Mouse (Mus musculus) lung, adult 2 months (tissue): ENCODE results near the gene Hsf2bp.

ENCODE experiments used
- CTCF ChIP-seq: fragments of 200-500 bp; IDR thresholded peaks from 2 replicates; pipeline ENCODE4 v1.5.1; 2011; ENCODE audit warnings: mild to moderate bottlenecking, low read length, control low read depth; ENCODE audit not compliant: insufficient read depth
- POLR2A ChIP-seq: fragments of 200-500 bp; IDR thresholded peaks from 2 replicates; pipeline ENCODE4 v1.6.1; 2011; ENCODE audit warnings: low read depth, mild to moderate bottlenecking, control low read depth, low read length, borderline replicate concordance; ENCODE audit errors: extremely low read depth

DNA sequence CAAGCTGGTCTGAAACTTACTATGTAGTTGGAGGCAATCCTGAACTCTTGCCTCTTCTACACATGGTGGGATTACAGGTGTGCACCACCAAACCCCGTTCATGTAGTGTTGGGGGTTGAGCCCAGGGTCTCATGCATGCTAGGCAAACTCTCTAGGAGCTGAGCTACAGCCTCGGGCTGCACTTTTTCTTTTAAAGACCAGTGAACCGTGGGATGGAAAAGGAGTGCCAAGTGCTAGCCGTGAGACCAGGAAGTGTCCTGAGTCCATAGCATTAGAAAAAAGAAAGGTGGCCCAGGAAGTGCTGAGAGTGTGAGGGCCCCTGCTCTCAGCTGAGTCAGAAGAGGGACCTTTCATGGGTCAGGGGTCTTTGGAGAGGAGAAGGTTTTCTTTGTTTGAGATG lies 111.9 kb downstream of the Hsf2bp start:
- TF ChIP-seq CTCF (no peak), POLR2A (no peak)
